Mouse (Mus musculus): ENCODE results near the gene Plagl2. TPM values are rescaled to one million over a fixed set of nuclear protein-coding genes. Genes with fewer than 3 reads are reported as not detected.

Plagl2 gene
- polyA plus RNA-seq, 1 experiment from 2014 or later = 15.5 TPM

- Histone ChIP-seq H3K4me3 (no peak overlapping the region), H3K4me1 (peaks cover 30% of the 10 kb centered on the region), H3K9me3 (replicated peaks) (no peaks in the 10 kb centered on the region), H3K27me3 (no peaks in the 10 kb centered on the region), H3K4me2 (replicated peaks) (no peak overlapping the region), H3K27ac (no peak overlapping the region), H3K9ac (no peak overlapping the region), H3K36me3 (peaks cover 38% of the 10 kb centered on the region)
- WGBS = 79% methylated on average over 4 of the region's 4 CpGs
- no peak for ATAC-seq (ENCODE audit: low FRiP score)
Observed at GRCm38 (mm10) chr2:153237193-153237592, 4.0 kb downstream of the Plagl2 start.

DNA sequence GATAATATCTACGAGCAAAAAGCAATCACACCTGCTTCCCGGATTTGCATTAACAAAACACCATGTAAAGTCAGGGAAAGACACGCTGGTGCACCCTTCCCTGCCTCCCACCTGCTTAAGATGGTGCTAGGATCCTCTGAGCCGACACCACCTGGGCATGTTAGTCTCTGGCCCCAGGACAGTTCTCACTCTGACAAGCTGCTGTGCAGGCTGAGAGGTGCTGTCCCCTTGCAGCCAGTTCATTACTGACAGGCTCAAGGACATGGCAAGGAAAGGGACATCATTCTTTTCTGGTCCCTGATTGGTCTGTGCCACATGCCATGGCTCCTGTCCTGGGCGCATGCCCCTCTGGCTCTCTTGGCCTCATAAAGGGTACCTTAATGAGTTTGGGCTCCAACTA, 12.7 kb downstream of the Plagl2 start:
- ATAC-seq (ENCODE audit: low FRiP score) = no peak
- Histone ChIP-seq H3K4me2 (replicated peaks) (no peak overlapping the region), H3K36me3 (peaks cover 56% of the 10 kb centered on the region), H3K4me3 (no peak overlapping the region), H3K27me3 (no peaks in the 10 kb centered on the region), H3K9me3 (replicated peaks) (no peaks in the 10 kb centered on the region), H3K4me1 (peaks cover 7% of the 10 kb centered on the region), H3K27ac (no peak overlapping the region), H3K9ac (no peak overlapping the region)
- 87% methylated on average over 5 of the region's 5 CpGs for WGBS

DNA sequence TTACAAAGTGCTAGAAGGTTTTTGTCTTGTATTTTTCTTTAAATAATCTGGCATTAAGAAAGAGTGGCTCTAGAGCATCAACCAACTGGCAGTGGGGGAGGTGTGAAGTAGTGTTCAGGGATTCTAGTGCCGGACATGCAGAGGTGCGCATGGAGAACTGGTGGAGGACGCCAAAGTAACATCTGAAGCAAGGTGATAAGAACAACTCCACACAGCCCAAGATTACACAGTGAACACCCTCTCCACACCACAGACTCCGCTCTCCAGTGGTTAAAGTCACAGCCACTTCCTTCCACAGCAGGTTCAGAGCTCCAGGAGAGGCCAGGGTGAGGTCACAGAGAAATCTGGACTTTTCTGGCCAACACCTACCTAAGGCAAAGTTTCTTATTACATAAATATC, 13.3 kb downstream of the Plagl2 start:
- H3K9me3 ChIP-seq (replicated peaks) = no peaks in the 10 kb centered on the region
- H3K27me3 ChIP-seq = no peaks in the 10 kb centered on the region
- no peak overlapping the region for H3K9ac ChIP-seq
- H3K36me3 ChIP-seq = peaks cover 52% of the 10 kb centered on the region
- no peak for ATAC-seq (ENCODE audit: low FRiP score)
- peaks cover 7% of the 10 kb centered on the region for H3K4me1 ChIP-seq
- 98% methylated on average over 4 of the region's 4 CpGs for WGBS
- H3K27ac ChIP-seq = no peak overlapping the region
- no peak overlapping the region for H3K4me3 ChIP-seq
- H3K4me2 ChIP-seq (replicated peaks) = no peak overlapping the region

GRCm38 (mm10) chr2:153225595-153225953, 15.7 kb downstream of the Plagl2 start:
- no peak for ATAC-seq (ENCODE audit: low FRiP score)
- no peaks in the 10 kb centered on the region for H3K9me3 ChIP-seq (replicated peaks)
- H3K4me3 ChIP-seq = peak overlapping the region; percentile 49
- no peaks in the 10 kb centered on the region for H3K27me3 ChIP-seq
- H3K36me3 ChIP-seq = peaks cover 30% of the 10 kb centered on the region
- peak overlapping the region; percentile 82; the same call in 1 of the 2 replicates for H3K9ac ChIP-seq
- H3K4me2 ChIP-seq (replicated peaks) = peak overlapping the region; percentile 70
- H3K27ac ChIP-seq = peak overlapping the region; percentile 35; the same call in 1 of the 2 replicates
- peaks cover 7% of the 10 kb centered on the region for H3K4me1 ChIP-seq
- 11% methylated on average over 3 of the region's 3 CpGs for WGBS

DNA sequence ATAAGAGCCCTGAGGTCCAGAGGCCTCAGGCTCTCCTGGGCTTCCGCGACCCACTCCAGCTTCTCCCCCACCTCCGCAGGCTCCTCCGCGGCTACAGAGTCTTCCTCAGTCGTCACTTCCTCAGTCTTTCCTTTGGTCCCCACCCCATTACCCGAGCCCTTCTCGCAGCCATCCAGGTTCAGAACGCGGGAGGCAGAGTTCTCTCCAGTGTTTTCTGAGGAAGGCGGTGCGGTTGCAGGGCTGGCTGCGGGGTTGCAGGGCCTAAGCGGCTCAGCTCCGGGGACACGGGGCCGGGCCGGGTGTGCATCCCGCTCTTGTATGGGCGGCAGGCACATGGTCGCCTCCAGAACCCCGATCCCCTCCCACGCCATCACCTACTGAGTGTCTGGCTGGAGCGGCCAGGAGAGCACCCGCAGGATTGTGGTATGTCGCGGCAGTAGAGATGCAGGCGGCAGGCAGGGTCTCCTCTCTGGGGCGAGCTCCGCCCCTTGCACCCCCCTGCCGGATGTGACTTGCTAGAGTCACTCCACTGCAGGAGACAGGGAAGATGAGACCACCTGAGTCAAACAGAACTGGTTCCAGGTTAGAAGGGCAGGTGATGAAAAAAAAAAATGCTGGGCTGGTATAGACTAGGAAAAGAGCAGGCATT, 16.2 kb downstream of the Plagl2 start, which contains the start of gene Tspyl3:
TSS of gene Tspyl3 (minus strand) at position 496 of the 649 bp plus-strand sequence.
- peak within 1 kb of the TSS; percentile 70 for H3K4me2 ChIP-seq (replicated peaks)
- no peaks in the 10 kb centered on the region for H3K27me3 ChIP-seq
- 3% methylated on average over 31 of the region's 31 CpGs for WGBS
- peak within 1 kb of the TSS; percentile 49 for H3K4me3 ChIP-seq
- H3K36me3 ChIP-seq = peaks cover 25% of the 10 kb centered on the region
- H3K27ac ChIP-seq = peak within 1 kb of the TSS; percentile 72
- peak within 1 kb of the TSS; percentile 82 for H3K9ac ChIP-seq
- H3K9me3 ChIP-seq (replicated peaks) = no peaks in the 10 kb centered on the region
- peak; percentile 78 for ATAC-seq (ENCODE audit: low FRiP score)
- H3K4me1 ChIP-seq = peaks cover 7% of the 10 kb centered on the region

- H3K36me3 ChIP-seq = peaks cover 4% of the 10 kb centered on the region; the same call in 1 of the 2 replicates
- peaks cover 7% of the 10 kb centered on the region for H3K4me1 ChIP-seq
- no peaks in the 10 kb centered on the region for H3K9me3 ChIP-seq (replicated peaks)
- no peak overlapping the region for H3K4me2 ChIP-seq (replicated peaks)
- WGBS = 99% methylated on average over 2 of the region's 2 CpGs
- no peaks in the 10 kb centered on the region for H3K27me3 ChIP-seq
- no peak overlapping the region for H3K27ac ChIP-seq
- H3K4me3 ChIP-seq = no peak overlapping the region
- ATAC-seq (ENCODE audit: low FRiP score) = no peak
- H3K9ac ChIP-seq = no peak overlapping the region
Observed at GRCm38 (mm10) chr2:153222566-153222965, 18.7 kb downstream of the Plagl2 start.

DNA sequence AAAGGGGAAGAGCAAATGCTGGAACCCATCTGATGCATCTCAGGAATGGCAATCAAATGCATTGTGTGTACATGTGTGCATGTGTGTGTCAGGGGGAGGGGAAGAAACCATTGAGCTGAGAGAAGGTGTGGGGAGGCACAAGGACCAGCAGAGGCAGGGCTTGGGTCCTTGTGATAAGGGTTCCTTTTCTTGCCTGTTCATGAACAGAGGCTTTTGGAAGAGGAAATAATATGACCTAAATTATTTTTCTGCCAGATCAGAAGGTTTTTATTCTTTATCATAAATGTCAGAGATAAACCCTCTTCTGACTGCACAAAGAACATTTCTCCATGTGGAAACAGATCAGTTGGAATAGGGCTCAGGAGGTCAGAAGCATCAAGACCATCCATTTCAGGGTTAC, 19.1 kb downstream of the Plagl2 start:
- H3K9ac ChIP-seq = no peak overlapping the region
- no peaks in the 10 kb centered on the region for H3K27me3 ChIP-seq
- ATAC-seq (ENCODE audit: low FRiP score) = no peak
- H3K4me2 ChIP-seq (replicated peaks) = no peak overlapping the region
- no peak overlapping the region for H3K27ac ChIP-seq
- no peak overlapping the region for H3K4me3 ChIP-seq
- peaks cover 7% of the 10 kb centered on the region for H3K4me1 ChIP-seq
- H3K36me3 ChIP-seq = no peaks in the 10 kb centered on the region
- H3K9me3 ChIP-seq (replicated peaks) = no peaks in the 10 kb centered on the region

- Histone ChIP-seq H3K4me1 (peaks cover 7% of the 10 kb centered on the region), H3K36me3 (no peaks in the 10 kb centered on the region), H3K9ac (no peak overlapping the region), H3K27me3 (no peaks in the 10 kb centered on the region), H3K4me3 (no peak overlapping the region), H3K9me3 (replicated peaks) (no peaks in the 10 kb centered on the region), H3K27ac (no peak overlapping the region), H3K4me2 (replicated peaks) (no peak overlapping the region)
- ATAC-seq (ENCODE audit: low FRiP score) = no peak
- WGBS = 87% methylated on average over 4 of the region's 4 CpGs
Observed at GRCm38 (mm10) chr2:153221620-153222019, 19.6 kb downstream of the Plagl2 start.

- 88% methylated on average over 3 of the region's 3 CpGs for WGBS
- Histone ChIP-seq H3K4me3 (no peak overlapping the region), H3K4me1 (no peaks in the 10 kb centered on the region)
Observed at GRCm38 (mm10) chr2:153218516-153218915, 22.7 kb downstream of the Plagl2 start.

DNA sequence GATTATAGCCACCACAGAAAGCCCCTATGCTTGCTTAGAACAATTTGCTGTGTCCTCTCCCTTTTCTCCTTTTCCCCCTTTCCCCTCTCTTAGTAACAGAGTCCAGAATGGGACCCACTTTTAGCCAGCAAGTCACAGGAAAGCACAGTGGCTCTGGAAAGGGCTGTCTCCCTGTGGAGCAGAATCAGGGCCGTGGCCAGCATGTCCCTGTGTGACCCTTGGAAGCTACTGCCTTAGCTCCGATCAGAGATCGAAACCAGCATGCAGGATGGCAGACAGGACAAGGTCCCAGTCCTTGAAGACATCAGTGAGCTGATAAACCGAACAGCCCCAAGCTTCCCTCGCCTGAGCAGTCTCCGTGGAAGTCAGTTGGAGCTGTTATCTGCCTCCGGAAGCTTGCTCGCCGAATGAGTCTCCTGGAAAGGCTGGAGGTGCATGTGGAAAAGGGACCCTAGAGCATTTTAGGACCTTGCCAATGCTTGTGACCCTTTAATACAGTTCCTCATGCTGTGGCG, 23.3 kb downstream of the Plagl2 start:
- Histone ChIP-seq H3K9me3 (replicated peaks) (no peaks in the 10 kb centered on the region), H3K27ac (no peak overlapping the region), H3K4me3 (no peak overlapping the region), H3K27me3 (no peaks in the 10 kb centered on the region), H3K4me2 (replicated peaks) (no peak overlapping the region), H3K36me3 (no peaks in the 10 kb centered on the region), H3K9ac (no peak overlapping the region), H3K4me1 (no peaks in the 10 kb centered on the region)
- WGBS = 90% methylated on average over 10 of the region's 10 CpGs
- no peak for ATAC-seq (ENCODE audit: low FRiP score)

More at GRCm38 (mm10) chr2:153218516-153218915, 22.7 kb downstream of the Plagl2 start:
- no peaks in the 10 kb centered on the region for H3K27me3 ChIP-seq
- H3K4me2 ChIP-seq (replicated peaks) = no peak overlapping the region
- no peak overlapping the region for H3K9ac ChIP-seq
- no peaks in the 10 kb centered on the region for H3K9me3 ChIP-seq (replicated peaks)
- H3K36me3 ChIP-seq = no peaks in the 10 kb centered on the region
- no peak for ATAC-seq (ENCODE audit: low FRiP score)
- H3K27ac ChIP-seq = no peak overlapping the region

DNA sequence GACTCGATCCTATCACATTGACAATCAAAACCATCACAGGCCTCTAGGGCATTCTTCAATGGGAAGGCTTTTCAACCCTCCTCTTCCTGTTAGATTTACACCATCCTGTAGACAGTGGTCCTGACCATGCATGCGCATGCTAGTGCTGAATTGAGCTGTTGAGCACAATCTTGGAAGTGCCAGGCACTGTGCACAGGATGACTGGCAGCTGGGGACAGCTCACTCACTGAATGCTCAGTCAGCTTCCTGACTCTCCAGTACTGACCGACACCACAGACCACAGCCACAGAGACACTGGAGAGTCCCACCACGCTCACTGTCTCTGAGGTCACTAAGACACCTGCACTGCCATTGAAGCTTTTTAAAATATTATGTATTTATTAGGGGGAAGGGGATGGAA, 25.8 kb downstream of the Plagl2 start:
- Histone ChIP-seq H3K27me3 (no peaks in the 10 kb centered on the region), H3K4me2 (replicated peaks) (no peak overlapping the region), H3K9ac (no peak overlapping the region), H3K9me3 (replicated peaks) (no peaks in the 10 kb centered on the region), H3K27ac (no peak overlapping the region), H3K4me3 (no peak overlapping the region), H3K4me1 (no peaks in the 10 kb centered on the region), H3K36me3 (peaks cover 1% of the 10 kb centered on the region)
- WGBS = 90% methylated on average over 4 of the region's 4 CpGs
- ATAC-seq (ENCODE audit: low FRiP score) = no peak

DNA sequence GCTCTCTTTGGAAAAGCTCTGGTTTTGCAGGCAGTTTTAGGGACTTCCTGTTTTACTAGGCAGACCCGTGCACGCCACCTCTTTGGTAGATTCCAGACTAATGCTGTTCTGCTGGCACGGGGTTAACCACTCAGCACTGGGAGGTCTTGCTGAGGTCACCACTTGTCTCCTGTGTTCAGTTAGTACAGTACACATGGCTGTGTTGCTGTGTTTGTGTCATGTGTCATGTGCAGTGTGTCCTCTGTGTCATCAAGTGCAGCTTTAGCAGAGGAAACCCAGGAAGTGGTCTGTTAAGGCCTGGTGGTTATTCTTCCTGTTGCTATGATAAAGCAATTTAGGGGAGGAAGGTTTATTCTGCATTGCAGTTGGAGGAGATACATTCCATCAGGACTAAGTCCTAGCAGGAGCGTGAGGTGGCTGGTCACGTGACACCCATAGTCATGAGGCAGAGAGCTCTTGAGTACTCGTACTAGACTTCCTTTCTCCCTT, 26.4 kb downstream of the Plagl2 start:
- Histone ChIP-seq H3K4me1 (no peaks in the 10 kb centered on the region), H3K9ac (no peak overlapping the region), H3K4me3 (no peak overlapping the region), H3K4me2 (replicated peaks) (no peak overlapping the region), H3K36me3 (peaks cover 7% of the 10 kb centered on the region), H3K27ac (no peak overlapping the region), H3K9me3 (replicated peaks) (no peaks in the 10 kb centered on the region), H3K27me3 (no peaks in the 10 kb centered on the region)
- WGBS = 83% methylated on average over 6 of the region's 6 CpGs
- ATAC-seq (ENCODE audit: low FRiP score) = no peak

- no peak overlapping the region for H3K4me3 ChIP-seq
- no peak for ATAC-seq (ENCODE audit: low FRiP score)
- peaks cover 21% of the 10 kb centered on the region for H3K36me3 ChIP-seq
- no peaks in the 10 kb centered on the region for H3K4me1 ChIP-seq
- no peaks in the 10 kb centered on the region for H3K9me3 ChIP-seq (replicated peaks)
- H3K27me3 ChIP-seq = no peaks in the 10 kb centered on the region
- 88% methylated on average over 4 of the region's 4 CpGs for WGBS
- H3K4me2 ChIP-seq (replicated peaks) = no peak overlapping the region
- H3K27ac ChIP-seq = no peak overlapping the region
- H3K9ac ChIP-seq = no peak overlapping the region
Observed at GRCm38 (mm10) chr2:153213351-153213750, 27.9 kb downstream of the Plagl2 start.
